8 mouse cellular contexts compared by ENCODE assay signal in the genomic region with DNA sequence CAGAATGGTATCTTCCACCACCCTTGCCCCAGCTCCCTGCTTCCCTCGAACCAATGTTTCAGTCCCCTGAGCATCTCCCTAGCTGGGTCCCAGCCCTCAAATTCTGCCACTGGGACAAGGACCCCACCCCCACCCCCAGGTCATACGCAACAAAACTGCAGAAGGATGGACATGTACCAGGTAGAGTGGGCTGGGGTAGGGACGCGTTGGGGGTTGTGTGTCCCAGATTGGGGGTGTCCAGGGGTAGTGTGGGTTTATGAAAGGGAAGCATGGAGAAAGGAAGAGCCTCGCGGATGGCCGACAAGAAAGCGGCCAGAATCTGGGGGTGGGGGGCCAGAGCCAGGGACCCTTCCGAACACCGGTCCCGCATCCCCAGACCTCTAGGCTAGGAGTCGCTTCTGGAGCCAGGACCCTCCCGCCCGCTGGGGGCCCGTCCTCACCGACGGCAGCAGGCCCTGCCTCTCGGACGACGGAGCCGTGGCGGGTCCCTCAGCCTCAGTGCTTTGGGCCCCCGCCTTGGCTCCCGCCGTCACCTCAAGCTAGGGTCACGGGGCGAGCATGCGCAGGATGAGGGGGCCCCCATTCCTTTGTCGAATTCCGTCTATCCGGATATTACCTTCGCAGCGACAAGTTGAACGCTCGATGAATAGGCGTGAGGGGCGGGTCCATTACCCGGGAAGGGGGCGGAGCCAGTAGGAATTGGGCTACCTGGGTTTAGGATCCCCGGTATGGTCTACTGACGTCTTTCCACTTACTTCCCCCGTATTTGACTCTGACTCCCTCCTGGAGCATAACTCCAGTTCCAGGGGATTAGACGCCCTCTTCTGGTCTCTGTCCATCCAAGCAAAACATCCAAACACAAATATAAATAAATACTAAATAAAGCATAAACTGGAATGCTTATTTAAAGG. TPM values are rescaled to one million over a fixed set of nuclear protein-coding genes. Genes with fewer than 3 reads are reported as not detected.
DNase-seq lines count a peak whose midpoint lies in the region; ATAC-seq lines count a peak whose summit lies in the region.

A gene (minus strand): TSS at position 521 of the 911 bp plus-strand sequence.

- H3K9ac ChIP-seq in hindbrain, embryonic 14.5 days, result peak within 1 kb of the TSS; percentile 90

- H3K9me3 ChIP-seq in hindbrain, embryonic 14.5 days (ENCODE audit: control insufficient read depth, low read length), result no peaks in the 10 kb centered on the region

- H3K4me1 ChIP-seq in hindbrain, embryonic 14.5 days (replicated peaks; ENCODE audit: control insufficient read depth, insufficient read depth, low read length), result peaks cover 23% of the 10 kb centered on the region

- no peaks in the 10 kb centered on the region for H3K27me3 ChIP-seq in hindbrain, embryonic 14.5 days (ENCODE audit: control insufficient read depth, insufficient read depth, low read length)

- ATAC-seq in hindbrain, embryonic 14.5 days (ENCODE audit: low FRiP score), result peak; percentile 90

- H3K4me2 ChIP-seq in hindbrain, embryonic 14.5 days (replicated peaks), result peak within 1 kb of the TSS; percentile 84

- no peaks in the 10 kb centered on the region for H3K36me3 ChIP-seq in hindbrain, embryonic 14.5 days (replicated peaks; ENCODE audit: control insufficient read depth, insufficient read depth)

- peak within 1 kb of the TSS; percentile 96 for H3K27ac ChIP-seq in hindbrain, embryonic 14.5 days

- peak; percentile 50 for DNase-seq in adipocyte (ENCODE audit: low spot score)
- DNase-seq in cerebellum, postnatal 4 days (ENCODE audit: low spot score in 2 of 2), result peak; percentile 58 to 80
- DNase-seq in gastrocnemius, adult 18-20 months (ENCODE audit: low spot score), result peak; percentile 39
- DNase-seq in hindbrain, embryonic 14.5 days (ENCODE audit: low spot score), result peak; percentile 90
- peak; percentile 87 to 89 for DNase-seq in layer of hippocampus, postnatal 36 days
- DNase-seq in lung, postnatal 14 days, result peak; percentile 74
- peak; percentile 75 for DNase-seq in ovary, postnatal 36 days (ENCODE audit: low spot score)
- DNase-seq in thymus, postnatal 25 days, result peak; percentile 70

- 3% methylated on average over 43 of the region's 43 CpGs for WGBS in hindbrain, embryonic 14.5 days

- H3K4me3 ChIP-seq in hindbrain, embryonic 14.5 days (replicated peaks; ENCODE audit: low read length), result peak within 1 kb of the TSS; percentile 75

RNA-seq across cellular contexts. Expression of the gene that starts here (rescaled TPM):
- total RNA-seq in gastrocnemius, adult 18-20 months (2021), result not detected
- polyA plus RNA-seq in hindbrain, embryonic 14.5 days (2014; fragmentation: Nextera tagmentation; extraction: Ambion mirVana), result 75.4 and 78.4 TPM in 2 replicates
- total RNA-seq in layer of hippocampus, postnatal 36 days (2021), result 10 to 100 TPM in 1 of 2 experiments, 1 to 10 TPM in 1; 9.9 to 11.7 TPM

Comparison
In these comparisons a context has a peak if more than half of its experiments do, and no peak if none do; other contexts are left out.
1. Peak in every context shown above with its lines: DNase-seq, ATAC-seq, H3K4me3 ChIP-seq and H3K27ac ChIP-seq.
2. RNA of the gene that starts here (total RNA-seq): 9.9 to 11.7 TPM in layer of hippocampus, postnatal 36 days; not detected in gastrocnemius, adult 18-20 months; every median in the first group is over 4 times any median in the second.
3. Peak in DNase-seq in gastrocnemius, adult 18-20 months; RNA of the gene not detected or under 1 TPM.
4. DNase-seq: peak in every context shown above with its lines; median percentile 90 in hindbrain, embryonic 14.5 days; 88 in layer of hippocampus, postnatal 36 days; 75 in ovary, postnatal 36 days; 74 in lung, postnatal 14 days; 70 in thymus, postnatal 25 days; 69 in cerebellum, postnatal 4 days; 50 in adipocyte; 39 in gastrocnemius, adult 18-20 months.